Comparison of ENCODE assay signal across 19 mouse cellular contexts in the genomic region with DNA sequence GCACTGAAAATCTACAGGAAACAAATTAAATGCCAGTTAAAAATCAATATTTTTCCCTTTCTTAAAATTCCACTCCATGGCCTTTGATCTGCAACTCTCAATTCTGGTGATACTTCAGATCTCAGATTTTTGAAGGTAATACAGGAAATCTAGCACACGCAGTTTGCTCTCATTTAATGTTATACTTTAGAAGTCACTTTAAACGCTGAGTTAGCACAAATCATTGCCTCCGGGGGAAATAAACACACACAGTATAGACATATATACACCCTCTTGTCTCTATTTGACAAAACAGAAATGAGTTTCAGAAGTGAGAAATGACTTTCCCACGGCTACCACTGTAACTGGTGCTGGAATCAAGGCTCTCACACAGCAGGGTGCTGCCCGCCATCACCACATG.
"Had no signal": no experiment of that assay in that cellular context is flagged by ENCODE, and none has a peak within 500 bp of the region (broad histone marks: within the 10 kb centered on the region; RNA-seq: fewer than 3 reads in every experiment).

No protein-coding gene starts in this region.

- H3K9me3 ChIP-seq: midbrain, embryonic 10.5 days; midbrain, embryonic 12.5 days; neural tube, embryonic 13.5 days; neural tube, embryonic 15.5 days had no signal

- DNase-seq: lung, adult 18-20 months; lung, embryonic 14.5 days; lung, postnatal 10 days; lung, postnatal 4 days; midbrain, embryonic 14.5 days; retina, postnatal 1 day; right cerebral cortex, adult 18-20 months; right cerebral cortex, postnatal 25 days; right cerebral cortex, postnatal 4 days; spleen, adult 18-20 months; thymus, adult 18-20 months; thymus, postnatal 14 days; thymus, postnatal 36 days had no signal

- ATAC-seq: midbrain, embryonic 16.5 days had no signal

- H3K4me1 ChIP-seq: midbrain, embryonic 10.5 days; midbrain, embryonic 12.5 days; neural tube, embryonic 13.5 days; neural tube, embryonic 15.5 days had no signal

- H3K27ac ChIP-seq: midbrain, embryonic 10.5 days; midbrain, embryonic 12.5 days; neural tube, embryonic 13.5 days; neural tube, embryonic 15.5 days had no signal

- H3K9ac ChIP-seq: lung, embryonic 14.5 days; midbrain, embryonic 12.5 days; neural tube, embryonic 13.5 days; neural tube, embryonic 15.5 days had no signal

- H3K4me3 ChIP-seq: midbrain, embryonic 10.5 days; midbrain, embryonic 12.5 days; myocyte; neural tube, embryonic 13.5 days; neural tube, embryonic 15.5 days had no signal

- H3K4me2 ChIP-seq: lung, embryonic 14.5 days; midbrain, embryonic 12.5 days; neural tube, embryonic 13.5 days; neural tube, embryonic 15.5 days had no signal

- H3K27me3 ChIP-seq: midbrain, embryonic 12.5 days; neural tube, embryonic 13.5 days; neural tube, embryonic 15.5 days had no signal
